Mouse (Mus musculus) myocyte (in vitro differentiated cells): Measurements from ENCODE around the gene Mars2.

Experiments
- E2F4 ChIP-seq: IDR thresholded peaks from one replicate; pipeline ENCODE4 v1.6.1; 2011; ENCODE audit warnings: mild to moderate bottlenecking, control low read depth, moderate library complexity; ENCODE audit not compliant: insufficient read depth
- MAX ChIP-seq: IDR thresholded peaks from one replicate; pipeline ENCODE4 v1.6.1; 2011; ENCODE audit warnings: low read depth, mild to moderate bottlenecking, control low read depth
- POLR2A ChIP-seq: IDR thresholded peaks from one replicate; pipeline ENCODE4 v1.6.1; 2011; ENCODE audit warnings: low read depth, mild to moderate bottlenecking, control low read depth, moderate library complexity; ENCODE audit not compliant: insufficient read length
- TCF12 ChIP-seq: IDR thresholded peaks from one replicate; pipeline ENCODE4 v1.6.1; 2011; ENCODE audit warnings: mild to moderate bottlenecking, control low read depth; ENCODE audit not compliant: poor library complexity, insufficient read depth, severe bottlenecking

GRCm38 (mm10) chr1:55193316-55193715, 43.7 kb upstream of the Mars2 start:
- TF ChIP-seq POLR2A (no peak), TCF12 (no peak), E2F4 (no peak), MAX (no peak)
